Mouse (Mus musculus) spleen, adult 2 months (tissue): Measurements from ENCODE around the gene Parp16.

Source experiments
- CTCF ChIP-seq: fragments of 200-500 bp; IDR thresholded peaks from 2 replicates; pipeline ENCODE4 v1.5.1; 2011; ENCODE audit warnings: mild to moderate bottlenecking, inconsistent platforms; ENCODE audit not compliant: insufficient read depth, insufficient read length, insufficient replicate concordance; ENCODE audit errors: extremely low read depth
- POLR2A ChIP-seq: fragments of 200-500 bp; IDR thresholded peaks from 2 replicates; pipeline ENCODE4 v1.6.1; 2011; ENCODE audit warnings: low read depth, low read length, inconsistent platforms

DNA sequence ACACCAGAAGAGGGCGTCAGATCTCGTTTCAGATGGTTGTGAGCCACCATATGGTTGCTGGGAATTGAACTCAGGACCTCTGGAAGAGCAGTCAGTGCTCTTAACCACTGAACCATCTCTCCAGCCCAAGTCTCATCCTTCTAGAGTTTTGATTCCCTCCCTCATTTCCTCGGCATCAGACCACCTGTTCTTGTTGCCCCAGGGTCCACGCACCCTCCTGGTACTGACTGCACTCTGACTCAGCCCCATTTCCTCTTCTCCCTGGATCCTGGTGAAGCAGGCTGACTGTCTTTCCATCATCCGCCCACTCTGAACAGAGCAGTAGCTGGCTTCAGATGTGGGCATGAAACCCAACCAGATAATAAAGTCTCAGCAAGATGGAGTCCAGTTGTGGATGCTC lies 46.8 kb downstream of the Parp16 start:
- no peak for TF ChIP-seq POLR2A
- no peak for TF ChIP-seq CTCF
